Mouse (Mus musculus) MEL-GATA-1-ER (cell line): ENCODE data around the gene Sfxn4.

Experiments used
- DNase-seq: peaks from one replicate; pipeline ENCODE4 v3.0.0-alpha.2; 2012; ENCODE audit warnings: low read depth; ENCODE audit errors: extremely low read depth

Gene Sfxn4

DNA sequence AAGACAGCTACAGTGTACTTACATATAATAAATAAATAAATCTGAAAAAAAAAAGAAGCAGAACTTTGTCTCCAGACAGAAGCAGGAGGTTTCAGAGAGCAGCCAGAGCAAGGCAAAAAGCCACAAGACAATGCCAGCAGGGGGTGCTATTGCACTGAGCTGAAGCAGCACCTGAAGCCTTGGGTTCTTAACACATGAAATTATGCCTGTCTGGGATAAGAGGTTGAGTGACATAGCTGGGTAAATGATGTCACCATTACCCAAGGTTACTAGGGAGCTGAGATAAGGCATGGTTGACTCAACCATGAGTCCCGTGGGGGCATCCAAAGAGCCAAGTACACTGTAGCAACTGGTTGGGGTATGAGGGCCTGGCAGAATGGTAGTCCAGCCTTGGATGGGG, 23.5 kb downstream of the Sfxn4 start:
- DNase-seq, result no peak

DNA sequence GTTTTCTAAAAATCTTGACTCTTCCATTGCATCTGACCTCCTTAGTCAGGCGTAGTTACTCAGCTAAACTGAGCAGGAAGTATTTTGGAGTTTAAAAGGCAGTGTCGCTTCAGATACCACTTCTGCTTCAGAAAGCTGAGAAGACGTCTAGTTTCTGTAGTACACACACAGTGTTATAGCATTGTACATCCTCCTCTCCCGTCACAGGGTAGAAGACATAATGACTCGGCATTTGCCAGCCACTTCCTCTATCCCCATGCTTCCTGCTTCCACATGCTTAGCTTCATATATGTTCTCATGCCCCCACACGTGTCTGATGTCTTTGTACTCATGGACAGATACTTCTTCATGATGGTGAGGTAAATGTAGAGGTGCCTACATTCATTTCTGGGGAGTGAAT, 42.6 kb downstream of the Sfxn4 start:
- peak; percentile 64 for DNase-seq

DNA sequence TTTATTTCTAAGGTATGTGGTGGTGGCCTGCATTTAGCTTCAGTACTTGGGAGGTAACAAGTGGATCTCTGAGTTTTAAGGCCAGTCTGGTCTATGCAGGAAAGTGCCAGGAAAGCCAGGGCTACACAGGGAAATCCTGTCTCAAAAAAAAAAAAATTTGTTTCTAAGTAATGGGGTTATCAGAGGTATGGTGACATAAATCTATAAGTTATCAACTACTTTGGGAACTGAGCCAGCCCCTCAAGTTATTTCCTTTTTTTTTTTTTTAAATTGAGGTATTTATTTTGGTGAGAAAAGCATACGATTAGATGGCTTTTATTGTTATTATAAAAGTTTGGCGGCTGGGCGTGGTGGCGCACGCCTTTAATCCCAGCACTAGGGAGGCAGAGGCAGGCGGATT, 48.1 kb downstream of the Sfxn4 start:
- DNase-seq, result no peak

DNA sequence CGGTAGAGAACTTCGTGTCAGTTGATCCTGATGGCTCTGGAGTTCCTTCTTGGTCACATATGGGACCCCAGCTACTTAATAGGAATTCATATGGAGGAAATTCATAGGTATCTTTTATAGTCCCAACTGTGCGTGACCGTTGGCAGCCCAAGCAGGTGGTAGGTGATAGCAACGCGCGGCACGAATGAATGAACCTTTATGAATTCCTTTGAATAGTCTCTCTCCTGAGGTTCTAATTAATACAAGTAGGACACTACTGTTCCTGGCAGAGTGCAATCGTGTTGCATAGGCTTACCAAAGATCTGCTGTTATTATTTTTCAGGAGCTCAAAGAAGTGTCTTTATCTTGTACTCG, 49.3 kb downstream of the Sfxn4 start:
- DNase-seq, result peak; percentile 61

DNA sequence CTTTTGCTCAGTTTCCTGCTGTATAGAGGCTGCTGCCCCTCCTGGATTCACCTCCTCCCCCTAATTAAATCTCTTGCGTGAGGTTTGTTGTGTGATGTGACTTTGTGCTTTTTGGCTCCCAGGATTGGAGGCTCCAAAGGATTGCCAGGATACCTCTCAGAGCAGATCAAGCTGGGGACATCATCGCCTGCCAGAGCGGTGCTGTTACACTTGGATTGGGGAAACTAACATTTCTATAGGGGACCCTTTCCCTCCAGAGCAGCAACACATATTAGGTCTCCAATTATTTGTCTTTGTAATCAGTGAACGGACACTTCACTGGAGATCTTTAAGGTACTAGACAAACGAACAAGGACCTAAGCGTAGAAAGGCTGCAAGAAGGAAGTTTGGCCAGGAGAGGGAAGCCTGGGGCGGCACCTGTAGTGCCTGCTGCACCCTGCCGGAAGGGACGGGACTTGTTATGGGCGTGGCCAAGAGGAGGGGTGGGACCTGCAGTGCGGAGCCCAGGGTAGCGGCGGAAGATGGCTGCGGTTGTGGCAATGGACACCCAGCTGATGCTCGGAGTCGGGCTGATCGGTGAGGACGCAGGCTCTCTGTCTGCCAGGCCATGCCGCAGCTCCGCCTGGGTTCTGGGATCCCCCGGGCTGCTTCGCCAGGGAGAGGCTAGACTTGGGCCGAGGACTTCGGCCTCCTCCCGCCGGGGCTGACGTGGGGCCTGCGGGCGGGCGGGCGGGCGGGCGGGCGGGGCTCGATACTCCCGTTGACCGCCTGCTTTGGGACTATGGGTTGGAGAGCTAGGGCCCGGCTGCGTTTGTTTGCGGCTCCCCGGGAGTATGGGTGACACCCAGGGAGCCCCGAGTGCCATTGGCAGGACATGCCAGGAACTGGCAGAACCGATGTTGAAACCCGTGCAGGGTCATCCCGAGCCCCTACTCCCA, 49.9 kb downstream of the Sfxn4 start, which contains the start of gene Fam45a:
TSS of gene Fam45a (plus strand) at position 488 of the 938 bp plus-strand sequence.
- peak; percentile 93 for DNase-seq

DNA sequence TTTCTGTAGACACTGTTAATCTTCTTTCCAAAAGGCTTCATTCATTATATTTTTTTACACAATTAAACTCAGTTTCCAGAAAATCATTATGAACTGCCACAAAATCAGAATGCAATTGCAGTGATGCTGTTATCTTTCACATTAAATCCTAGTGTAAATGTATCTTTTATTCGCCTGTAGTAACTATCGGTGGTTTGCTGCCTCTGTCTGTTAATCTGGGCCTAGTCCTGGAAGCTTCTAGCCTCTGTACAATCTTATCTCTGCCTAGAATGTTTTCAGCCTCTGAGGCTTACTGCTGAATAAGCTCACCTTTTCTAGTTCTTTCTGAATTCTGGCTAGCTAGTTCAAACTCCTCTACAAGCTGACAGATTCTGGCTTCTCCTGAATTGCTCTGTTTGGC, 51.4 kb downstream of the Sfxn4 start:
- no peak for DNase-seq

DNA sequence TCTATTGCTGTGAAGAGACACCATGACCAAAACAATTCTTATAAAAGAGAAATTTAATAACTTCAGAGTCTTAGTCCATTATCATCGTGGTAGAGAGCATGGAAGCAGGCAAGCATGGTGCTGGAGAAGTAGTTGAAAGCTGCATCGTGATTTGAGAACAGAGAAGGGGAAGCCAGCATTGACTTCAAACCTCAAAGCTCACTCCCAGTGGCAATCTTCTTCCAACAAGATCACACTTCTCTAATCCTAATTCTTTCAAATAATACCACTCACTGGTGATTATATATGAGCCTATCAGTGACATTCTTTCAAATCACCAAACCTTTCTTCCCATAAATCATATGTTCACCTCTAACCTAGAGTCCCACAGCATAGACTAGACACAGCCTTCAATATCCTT, 56.4 kb downstream of the Sfxn4 start:
- no peak for DNase-seq

DNA sequence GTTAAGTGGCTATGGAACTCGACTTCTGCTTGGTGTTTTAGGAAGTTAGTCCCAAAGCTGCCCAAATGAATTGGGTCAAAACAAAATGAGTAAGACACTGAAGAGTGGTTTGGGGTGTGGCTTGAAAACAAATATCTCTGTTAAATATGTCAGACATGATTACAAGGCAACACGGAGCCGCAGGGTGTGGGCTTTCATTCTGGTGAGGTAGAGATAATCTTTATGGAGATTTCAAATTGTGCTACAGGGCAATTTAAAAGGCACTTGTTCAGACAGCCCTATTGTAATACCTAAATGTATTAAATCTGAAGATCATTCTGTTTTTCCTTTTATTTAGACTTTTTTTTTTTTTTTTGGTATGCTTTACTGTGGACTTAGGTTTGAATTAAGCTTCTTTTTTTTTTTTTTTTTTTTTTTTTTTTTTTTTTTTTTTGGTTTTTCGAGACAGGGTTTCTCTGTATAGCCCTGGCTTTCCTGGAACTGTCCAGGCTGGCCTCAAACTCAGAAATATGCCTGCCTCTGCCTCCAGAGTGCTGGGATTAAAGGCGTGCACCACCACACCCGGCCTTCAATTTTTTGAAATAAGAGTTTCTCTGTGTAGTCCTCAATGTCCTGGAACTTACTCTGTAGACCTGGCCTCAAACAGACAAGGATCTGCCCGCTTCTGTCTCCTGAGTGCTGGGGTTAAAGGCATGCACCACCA, 61.3 kb downstream of the Sfxn4 start:
- peak; percentile 99 for DNase-seq

DNA sequence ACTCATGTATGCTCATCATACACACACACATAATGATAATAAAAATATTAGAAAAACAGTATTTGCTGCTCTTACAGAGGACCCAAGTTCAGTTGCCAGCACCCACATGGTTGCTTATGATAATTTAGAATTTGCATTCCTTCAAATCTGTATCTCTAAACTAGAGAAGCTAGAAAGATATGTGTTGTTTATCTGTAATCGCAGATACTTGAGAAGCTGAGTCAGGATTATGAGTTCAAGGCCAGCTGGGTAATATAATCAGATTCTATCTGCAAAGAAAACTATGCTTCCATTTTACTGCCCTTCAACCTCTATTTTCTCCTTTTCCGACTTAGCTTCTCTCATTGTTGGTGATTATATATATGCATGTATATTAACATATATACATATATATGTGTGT, 63.9 kb downstream of the Sfxn4 start:
- DNase-seq, result no peak

DNA sequence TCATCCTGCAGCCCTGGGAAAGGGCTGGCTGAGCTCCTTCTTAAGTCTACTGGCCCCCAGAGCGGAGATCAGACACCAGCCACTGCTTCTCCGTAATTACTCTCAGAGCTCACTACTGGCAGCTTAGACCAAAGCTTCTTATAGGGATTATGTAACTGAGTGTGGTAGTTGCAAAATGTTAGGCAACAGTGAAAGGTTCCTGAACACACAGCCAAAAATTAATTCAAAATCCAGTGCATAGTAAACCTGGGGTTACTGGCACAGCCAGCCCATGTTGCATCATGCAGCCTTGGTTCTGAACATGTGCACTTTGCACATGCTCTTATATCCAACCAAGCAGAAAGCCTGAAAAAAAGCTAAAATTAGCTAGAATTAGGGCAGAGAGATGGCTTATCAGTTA, 66.0 kb downstream of the Sfxn4 start:
- no peak for DNase-seq

DNA sequence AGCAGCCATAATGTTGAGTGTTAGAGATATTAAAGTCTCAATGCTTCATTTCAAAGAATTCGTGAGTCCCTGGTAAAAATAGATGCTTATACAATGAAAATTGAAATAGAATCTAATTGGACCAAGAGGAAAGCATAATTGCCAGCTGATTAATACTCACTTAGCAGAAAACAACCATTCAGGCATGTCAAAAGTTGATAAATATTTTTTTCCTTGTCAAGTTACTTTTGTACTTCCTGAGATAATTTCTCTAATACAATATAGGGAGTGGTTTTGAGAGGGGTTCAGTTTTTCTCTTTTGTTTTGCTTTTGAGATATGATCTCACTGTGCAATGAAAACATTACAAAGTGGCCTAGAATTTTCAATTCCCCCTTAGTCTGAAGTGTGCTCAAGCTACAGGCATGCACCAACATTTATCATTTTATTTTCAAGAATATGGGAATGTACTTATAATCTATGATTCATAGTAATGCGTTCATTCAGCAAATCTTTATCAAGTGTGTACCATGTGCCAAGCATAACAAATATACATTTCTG, 68.0 kb downstream of the Sfxn4 start:
- no peak for DNase-seq

DNA sequence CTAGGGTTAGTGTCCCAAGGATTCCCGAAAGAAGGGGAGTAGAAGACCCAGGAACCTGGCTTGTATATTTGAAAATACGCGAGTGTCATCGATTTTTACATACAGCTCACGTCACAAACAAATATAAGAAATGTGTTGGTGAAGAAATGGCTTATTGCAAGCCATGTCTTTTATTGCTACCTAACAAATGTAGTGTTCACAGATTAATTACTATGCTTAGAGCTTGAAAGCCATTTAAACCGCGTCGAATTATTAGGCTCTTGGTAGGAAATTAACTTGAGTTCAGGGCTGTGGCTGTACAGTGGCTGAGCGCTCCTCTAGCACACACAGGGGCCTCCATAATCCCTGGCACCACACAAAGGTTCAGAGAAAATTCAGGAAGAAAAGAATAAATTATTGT, 70.1 kb downstream of the Sfxn4 start:
- no peak for DNase-seq

DNA sequence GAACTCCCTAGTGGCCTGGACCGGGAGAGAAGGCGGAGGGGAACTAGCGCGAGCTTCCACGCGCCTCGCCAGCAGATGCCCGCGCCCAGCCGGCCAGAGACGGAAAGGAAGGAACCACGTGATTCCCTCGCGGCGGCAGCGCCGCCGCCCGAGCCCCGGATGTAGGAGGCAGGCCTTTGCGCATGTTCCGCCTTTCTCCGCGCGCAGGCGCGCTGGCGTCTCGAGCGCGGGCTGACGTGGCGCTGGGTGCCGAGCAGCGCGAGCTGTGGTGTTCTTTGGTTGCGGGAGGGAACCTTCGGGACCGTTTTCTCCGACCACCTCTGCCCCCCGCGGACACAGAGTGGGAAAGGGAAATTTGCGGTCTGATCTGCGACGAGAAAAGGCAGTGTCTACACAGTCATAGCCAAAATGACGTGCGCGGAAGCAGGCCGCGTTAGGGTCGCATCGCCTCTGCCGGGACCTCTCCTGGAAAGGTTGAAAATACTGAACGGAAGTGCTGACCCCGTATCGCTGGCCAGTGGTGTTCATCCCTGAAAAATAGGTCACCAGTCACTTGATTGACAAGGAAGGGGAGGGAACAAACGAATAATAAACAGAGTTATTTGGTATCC, 70.6 kb downstream of the Sfxn4 start, which contains the start of gene Eif3a:
TSS of gene Eif3a (minus strand) at position 108 of the 611 bp plus-strand sequence.
- peak; percentile 91 for DNase-seq

DNA sequence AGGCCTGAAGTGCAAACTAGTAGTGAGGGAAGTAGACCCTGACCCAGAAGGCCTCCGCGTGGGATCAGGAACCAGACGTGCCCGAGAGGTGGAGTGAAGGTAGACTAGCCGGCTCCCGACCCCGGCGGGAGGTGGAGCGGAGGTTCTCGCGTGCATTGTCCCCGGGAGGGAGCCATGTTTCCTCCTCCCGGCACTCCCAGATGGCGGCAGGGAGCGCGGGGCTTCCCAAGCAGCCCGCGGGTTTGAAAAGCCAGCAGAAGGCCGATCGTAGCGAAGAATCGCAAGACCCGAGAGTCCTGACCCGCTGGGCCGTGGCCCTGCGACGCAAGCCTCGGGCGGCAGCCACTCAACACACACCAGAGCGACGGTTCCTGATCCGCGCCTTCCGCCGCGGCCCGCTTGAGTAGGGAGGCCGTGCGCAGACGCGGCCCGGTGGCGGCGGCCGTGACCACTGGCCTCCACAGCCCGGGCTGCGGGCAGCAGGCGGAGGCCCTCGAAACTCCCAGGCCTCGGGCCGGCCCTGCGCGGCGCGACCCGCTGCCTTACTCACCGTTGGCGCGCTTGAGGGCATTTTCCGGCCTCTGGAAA, 71.3 kb downstream of the Sfxn4 start:
- no peak for DNase-seq

DNA sequence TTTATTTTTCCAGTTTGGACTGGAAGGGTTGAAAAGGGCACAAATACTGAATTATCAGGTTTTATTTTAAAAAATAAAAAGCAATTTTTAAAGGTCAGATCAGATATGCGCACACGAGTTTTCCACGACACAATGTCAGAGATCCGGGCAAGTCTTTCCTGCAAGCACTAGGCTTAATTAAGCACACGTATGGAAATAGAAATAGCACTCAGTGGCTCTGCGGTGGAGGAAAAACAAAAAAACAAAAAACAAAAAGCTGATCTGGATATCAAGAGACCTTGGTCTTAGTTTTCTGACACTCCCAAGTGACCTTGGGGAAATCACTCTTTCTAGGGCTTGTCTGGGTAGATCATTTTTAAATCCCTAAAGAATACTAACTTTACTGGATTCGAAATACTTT, 71.8 kb downstream of the Sfxn4 start:
- no peak for DNase-seq

DNA sequence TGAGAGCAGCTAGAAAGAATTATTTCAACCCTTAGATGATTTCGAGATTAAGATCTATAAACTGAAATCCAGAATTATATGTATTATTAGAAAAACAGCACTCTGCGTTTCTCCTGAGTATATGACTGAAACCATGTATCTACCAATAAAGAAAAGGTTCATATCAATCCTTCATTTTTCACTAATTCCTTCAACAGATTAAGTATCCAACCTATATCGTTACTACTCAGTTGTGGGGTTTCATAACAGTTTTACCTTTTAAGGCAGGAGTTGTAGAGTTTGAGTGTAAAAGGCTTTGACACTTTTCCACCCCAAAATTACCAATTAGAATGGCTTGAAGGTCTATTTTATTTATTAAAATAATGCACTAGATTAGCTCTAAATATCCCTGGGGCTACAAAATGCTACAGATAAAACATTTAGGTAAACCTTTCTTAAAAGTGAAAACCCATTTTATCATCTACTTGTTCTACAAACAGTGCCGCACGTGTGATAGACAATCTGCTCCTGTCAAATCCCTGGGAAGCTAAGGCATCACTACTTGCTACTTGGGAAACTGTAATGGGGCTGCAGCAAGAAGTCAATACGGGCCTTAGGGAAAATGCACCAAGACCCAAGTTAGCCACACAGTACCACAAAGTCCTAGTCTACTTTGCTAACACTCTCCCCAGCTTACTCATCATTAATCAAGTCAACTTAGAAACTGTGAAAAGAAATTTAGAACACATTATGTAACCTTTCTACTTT, 72.9 kb downstream of the Sfxn4 start:
- DNase-seq, result no peak

DNA sequence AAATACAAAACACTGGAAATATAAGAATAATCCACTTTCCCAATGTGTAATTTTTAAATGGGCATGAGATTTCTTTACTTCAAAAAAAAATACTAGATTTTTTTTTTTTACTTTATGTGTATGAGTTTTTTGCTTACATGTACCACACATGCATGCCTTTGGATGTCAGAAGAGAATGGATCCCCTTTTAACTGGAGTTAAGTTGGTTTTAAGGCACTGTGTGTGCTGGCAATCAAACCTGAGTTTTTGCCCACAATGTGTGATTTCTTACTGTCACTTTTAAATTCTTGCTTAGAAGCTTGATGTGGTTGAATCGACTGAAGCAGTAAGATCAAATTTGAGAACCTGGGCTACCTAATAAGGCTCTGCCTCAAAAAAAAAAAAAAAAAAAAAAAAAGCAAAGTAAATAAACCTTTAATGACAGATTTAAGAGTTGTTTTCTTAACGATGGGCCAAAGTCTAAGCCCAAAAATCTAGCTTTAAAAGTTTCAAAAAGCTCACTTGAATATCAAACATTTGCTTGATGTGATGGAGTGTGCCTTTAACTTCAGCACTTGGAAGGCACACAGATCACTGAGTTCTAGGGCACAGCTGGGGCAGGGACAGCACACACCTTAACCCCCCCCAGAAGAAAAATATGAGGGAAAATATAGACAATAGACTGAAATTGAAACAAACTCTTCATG, 73.7 kb downstream of the Sfxn4 start:
- DNase-seq, result no peak
